Mouse (Mus musculus) kidney, adult 2 months (tissue): ENCODE measurements around the gene Lims1.

Experiments used
- CTCF ChIP-seq: fragments of 200-500 bp; conservative IDR thresholded peaks from 2 replicates; pipeline ENCODE4 v1.5.1; 2011; ENCODE audit warnings: low read depth, mild to moderate bottlenecking, control low read depth, low read length, moderate library complexity, mixed read lengths; ENCODE audit not compliant: insufficient read depth, insufficient read length
- POLR2A ChIP-seq: fragments of 200-500 bp; IDR thresholded peaks from one replicate; pipeline ENCODE4 v1.6.1; 2011; ENCODE audit warnings: low read depth, low read length, control low read depth

GRCm38 (mm10) chr10:58396600-58396999 is 73.3 kb downstream of the Lims1 start:
- TF ChIP-seq CTCF, result no peak
- no peak for TF ChIP-seq POLR2A
